Mouse (Mus musculus) liver, embryonic 18 days (tissue): Measurements from ENCODE around the gene Timm10. TPM values are rescaled to one million over a fixed set of nuclear protein-coding genes. Genes with fewer than 3 reads are reported as not detected.

Experiments
- polyA plus RNA-seq: library from polyadenylated mRNA; depleted of rRNA; stranded (reverse); fragments of >200 nt; gene quantifications from 2 replicates; pipeline ENCODE4 v1.2.3, GENCODE M21; 2012; rRNA removed

Timm10 gene
- 39.7 and 45.9 TPM in 2 replicates for polyA plus RNA-seq

GRCm38 (mm10) chr2:84826488-84827282 is at the start of gene Timm10:
Gene Timm10 (plus strand): TSS chr2:84826997.

GRCm38 (mm10) chr2:84798493-84798921 is 28.3 kb upstream of the Timm10 start, which contains the start of gene Ube2l6:
Gene Ube2l6 (plus strand): TSS chr2:84798828.

GRCm38 (mm10) chr2:84822552-84822951 is 4.2 kb upstream of the Timm10 start, which contains the start of gene Smtnl1:
Gene Smtnl1 (minus strand): TSS chr2:84822652.

GRCm38 (mm10) chr2:84838593-84838949 is 11.8 kb downstream of the Timm10 start, which contains the start of gene Slc43a1:
Gene Slc43a1 (plus strand): TSS chr2:84838850.

Other genes starting within 250 kb of the Timm10 start
- gene Ctnnd1, start 176.2 kb upstream of the Timm10 start, polyA plus RNA-seq, result 21.0 and 23.7 TPM in 2 replicates
- 0.01 and 0.02 TPM in 2 replicates for gene Btbd18, start 167.9 kb upstream of the Timm10 start, polyA plus RNA-seq
- 51.1 and 54.1 TPM in 2 replicates for gene Selenoh, start 156.2 kb upstream of the Timm10 start, polyA plus RNA-seq
- gene Gm28635, start 149.0 kb upstream of the Timm10 start, polyA plus RNA-seq, result not detected in 2 replicates
- 8.1 and 8.5 TPM in 2 replicates for gene Med19, start 148.6 kb upstream of the Timm10 start, polyA plus RNA-seq
- 27.7 and 33.4 TPM in 2 replicates for gene Tmx2, start 147.9 kb upstream of the Timm10 start, polyA plus RNA-seq
- gene Zdhhc5, start 111.8 kb upstream of the Timm10 start, polyA plus RNA-seq, result 15.4 and 16.1 TPM in 2 replicates
- gene Clp1, start 99.6 kb upstream of the Timm10 start, polyA plus RNA-seq, result 16.4 and 19.7 TPM in 2 replicates
- 69.8 and 81.8 TPM in 2 replicates for gene Ypel4, start 92.9 kb upstream of the Timm10 start, polyA plus RNA-seq
- gene Gm19426, start 83.3 kb upstream of the Timm10 start, polyA plus RNA-seq, result 1.7 and 1.9 TPM in 2 replicates
- 247 and 273 TPM in 2 replicates for gene Serping1, start 51.6 kb upstream of the Timm10 start, polyA plus RNA-seq
- 294 and 350 TPM in 2 replicates for gene Ube2l6, start 28.2 kb upstream of the Timm10 start, polyA plus RNA-seq
- 0.08 and 0.12 TPM in 2 replicates for gene Smtnl1, start 4.3 kb upstream of the Timm10 start, polyA plus RNA-seq
- gene Slc43a1, start 11.9 kb downstream of the Timm10 start, polyA plus RNA-seq, result 79.7 and 85.8 TPM in 2 replicates
- 0.08 and 0.09 TPM in 2 replicates for gene Rtn4rl2, start 59.7 kb downstream of the Timm10 start, polyA plus RNA-seq
- gene Slc43a3, start 109.6 kb downstream of the Timm10 start, polyA plus RNA-seq, result 86.0 and 88.1 TPM in 2 replicates
- 88.3 and 129 TPM in 2 replicates for gene Prg2, start 153.5 kb downstream of the Timm10 start, polyA plus RNA-seq
- 4.4 and 7.3 TPM in 2 replicates for gene Prg3, start 161.2 kb downstream of the Timm10 start, polyA plus RNA-seq
- gene Ssrp1, start 210.2 kb downstream of the Timm10 start, polyA plus RNA-seq, result 69.8 and 70.8 TPM in 2 replicates
- 0.93 and 1.0 TPM in 2 replicates for gene P2rx3, start 210.5 kb downstream of the Timm10 start, polyA plus RNA-seq
- gene Tnks1bp1, start 221.0 kb downstream of the Timm10 start, polyA plus RNA-seq, result 8.0 and 9.0 TPM in 2 replicates